9 mouse cellular contexts compared by ENCODE assay signal in genomic region chr7:139441761-139442211, GRCm38 (mm10). TPM values are rescaled to one million over a fixed set of nuclear protein-coding genes. Genes with fewer than 3 reads are reported as not detected.
DNase-seq lines count a peak whose midpoint lies in the region; TF ChIP-seq lines count a peak whose summit lies in the region.
"Had no signal": no experiment of that assay in that cellular context is flagged by ENCODE, and none has a peak within 500 bp of the region (broad histone marks: within the 10 kb centered on the region; RNA-seq: fewer than 3 reads in every experiment).

No protein-coding gene starts in this region.

- no peaks in the 10 kb centered on the region for H3K27me3 ChIP-seq in limb, embryonic 10.5 days (ENCODE audit: low read depth, poor library complexity, severe bottlenecking)
- H3K27me3 ChIP-seq: midbrain, embryonic 12.5 days had no signal

- peaks cover 29% of the 10 kb centered on the region for H3K4me1 ChIP-seq in limb, embryonic 10.5 days

- 87% methylated on average over 10 of the region's 10 CpGs for WGBS in limb, embryonic 10.5 days

- H3K27ac ChIP-seq in gastrocnemius, adult 2 months, result peak overlapping the region; percentile 20; the same call in 1 of the 2 replicates
- H3K27ac ChIP-seq in limb, embryonic 10.5 days, result no peak overlapping the region
- H3K27ac ChIP-seq: midbrain, embryonic 12.5 days had no signal

- no peak overlapping the region for H3K4me3 ChIP-seq in gastrocnemius, adult 2 months
- H3K4me3 ChIP-seq in limb, embryonic 10.5 days, result no peak overlapping the region
- H3K4me3 ChIP-seq: midbrain, embryonic 12.5 days had no signal

- H3K36me3 ChIP-seq in limb, embryonic 10.5 days, result no peaks in the 10 kb centered on the region
- H3K36me3 ChIP-seq: midbrain, embryonic 12.5 days had no signal

- peak; percentile 6; the same call in 1 of the 2 replicates for TF ChIP-seq CTCF in gastrocnemius, adult 2 months (IDR thresholded peaks at IDR 0.05)

- DNase-seq in gastrocnemius, adult 2 months, result peak; percentile 40
- no peak for DNase-seq in gastrocnemius, adult 8-10 months (ENCODE audit: low spot score in 2 of 2)
- peak; percentile 58 for DNase-seq in adrenal gland, postnatal 14 days
- DNase-seq in heart, adult 9 months (ENCODE audit: low spot score in 2 of 2), result peak; percentile 59 to 62
- DNase-seq in kidney, postnatal 36 days, result peak; percentile 32 to 43
- no peak for DNase-seq in embryo, embryonic 10 days (ENCODE audit: low spot score)
- DNase-seq in limb, embryonic 10.5 days (ENCODE audit: low spot score), result no peak
- no peak for DNase-seq in gastrocnemius, postnatal 14 days

- intact Hi-C loops in gastrocnemius, adult 2 months (cut with DNase I), result no loop called here
- intact Hi-C loops in gastrocnemius, postnatal 14 days (cut with DNase I; ENCODE audit: low total_unique reads), result no loop called here

- H3K9me3 ChIP-seq in limb, embryonic 10.5 days (replicated peaks), result no peaks in the 10 kb centered on the region
- H3K9me3 ChIP-seq: midbrain, embryonic 12.5 days had no signal

RNA-seq across cellular contexts. Expression of gene Inpp5a, which starts 52.9 kb away (rescaled TPM):
- 10 to 100 TPM; 77.2 to 95.0 TPM for total RNA-seq in gastrocnemius, adult 2 months (2021)
- total RNA-seq in gastrocnemius, adult 8-10 months (2022), result 10 to 100 TPM; 74.7 to 91.2 (median 87.5) TPM
- total RNA-seq in adrenal gland, postnatal 14 days (2021), result 60.1 and 60.3 TPM in 2 replicates
- 14.2 and 17.3 TPM in 2 replicates for polyA plus RNA-seq in limb, embryonic 10.5 days (2016; fragmentation: Nextera tagmentation; extraction: Ambion mirVana)
- 10 to 100 TPM; 36.5 to 39.8 TPM for total RNA-seq in gastrocnemius, postnatal 14 days (2021)

Comparison
In these comparisons a context has a peak if more than half of its experiments do, and no peak if none do; other contexts are left out.
1. DNase-seq: peak in gastrocnemius, adult 2 months (single experiment), adrenal gland, postnatal 14 days (single experiment), heart, adult 9 months (2 of 2) and kidney, postnatal 36 days (2 of 2); none in gastrocnemius, adult 8-10 months (0 of 2), embryo, embryonic 10 days (single experiment), limb, embryonic 10.5 days (single experiment) and gastrocnemius, postnatal 14 days (single experiment).